Mouse (Mus musculus): ENCODE results near the gene Tspan13. TPM values are rescaled to one million over a fixed set of nuclear protein-coding genes. Genes with fewer than 3 reads are reported as not detected.

Gene Tspan13
- polyA plus RNA-seq, 1 experiment, result 157 TPM

- no peak for DNase-seq
- TF ChIP-seq CTCF (IDR thresholded peaks at IDR 0.05; ENCODE audit: borderline replicate concordance, insufficient read depth, low read depth, low read length), result no peak
- no peak for TF ChIP-seq POLR2A (IDR thresholded peaks at IDR 0.05; ENCODE audit: borderline replicate concordance, insufficient read depth, low read length)
- H3K4me1 ChIP-seq (ENCODE audit: control insufficient read depth, insufficient read depth, low read length), result no peaks in the 10 kb centered on the region
- H3K4me3 ChIP-seq (replicated peaks; ENCODE audit: insufficient read depth, low read depth, low read length), result no peak overlapping the region
- WGBS, result 67% methylated on average over 7 of the region's 7 CpGs
- H3K27ac ChIP-seq (ENCODE audit: insufficient read depth, low read length), result no peak overlapping the region
- H3K27me3 ChIP-seq (ENCODE audit: control insufficient read depth, insufficient read depth, low read length), result no peaks in the 10 kb centered on the region
These were observed 76.1 kb downstream of the Tspan13 start for GRCm38 (mm10) chr12:35966098-35966767.

Other genes starting within 250 kb of the Tspan13 start
- not detected in 2 replicates for gene Agr3, start 116.9 kb downstream of the Tspan13 start, polyA plus RNA-seq (2012; rRNA removed)
- gene Agr2, start 49.6 kb downstream of the Tspan13 start, polyA plus RNA-seq (2012; rRNA removed), result not detected in 2 replicates
- 39.4 and 41.2 TPM in 2 replicates for gene Ankmy2, start 114.6 kb upstream of the Tspan13 start, polyA plus RNA-seq (2012; rRNA removed)
- gene Bzw2, start 115.6 kb upstream of the Tspan13 start, polyA plus RNA-seq (2012; rRNA removed), result 35.3 and 36.9 TPM in 2 replicates
- gene Lrrc72, start 210.9 kb upstream of the Tspan13 start, polyA plus RNA-seq (2012; rRNA removed), result not detected in 2 replicates

Data from cerebellum, adult 2 months (tissue).